Mouse (Mus musculus) CH12F3 (cell line): ENCODE measurements around the gene Zdhhc13.

ENCODE experiments used
- in situ Hi-C: fragments of 300-500 bp; cut with MboI; formaldehyde crosslinking; loops from 2 replicates; pipeline ENCODE4 v1.14.3; 2020; ENCODE audit warnings: low sequenced_read_pairs

Zdhhc13 gene

DNA sequence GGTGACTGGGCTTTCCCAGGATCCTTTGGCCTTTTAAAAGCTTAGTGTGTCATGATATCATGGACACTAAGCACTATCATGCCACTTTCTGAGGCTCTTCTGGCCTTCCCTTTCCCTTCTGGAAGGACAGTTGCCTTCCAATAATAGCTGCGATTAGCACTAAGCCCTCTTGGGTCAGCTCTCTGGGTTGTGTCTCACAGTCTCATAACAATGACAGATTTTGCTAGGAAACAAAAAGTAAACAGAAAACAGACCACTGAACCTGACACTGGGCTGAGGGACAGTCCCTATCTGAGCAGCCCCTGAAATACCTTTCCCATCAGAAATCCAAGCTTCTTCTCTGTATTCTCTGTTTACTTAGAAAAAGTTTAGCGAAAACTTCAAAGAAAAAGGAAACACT, 51.7 kb downstream of the Zdhhc13 start:
- in situ Hi-C loops: no loop called here

DNA sequence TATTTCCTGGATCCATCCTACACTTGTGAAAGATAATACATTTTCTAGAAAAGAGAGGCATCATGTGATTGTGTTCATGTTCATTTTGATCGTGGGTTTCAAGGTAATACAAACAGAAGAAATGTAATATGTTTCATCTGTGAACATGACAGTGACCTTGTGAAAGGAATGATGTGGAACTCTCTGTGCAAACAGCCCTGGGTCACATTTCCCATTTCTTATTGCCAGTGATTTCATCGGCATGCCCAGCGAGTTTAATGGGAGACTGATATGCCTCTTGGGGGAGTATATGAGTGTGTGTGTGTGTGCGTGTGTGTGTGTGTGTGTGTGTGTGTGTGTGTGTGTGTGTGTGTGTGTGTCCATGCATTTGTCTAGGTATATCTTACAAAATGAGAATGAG, 52.7 kb downstream of the Zdhhc13 start:
- in situ Hi-C loops: no loop called here

DNA sequence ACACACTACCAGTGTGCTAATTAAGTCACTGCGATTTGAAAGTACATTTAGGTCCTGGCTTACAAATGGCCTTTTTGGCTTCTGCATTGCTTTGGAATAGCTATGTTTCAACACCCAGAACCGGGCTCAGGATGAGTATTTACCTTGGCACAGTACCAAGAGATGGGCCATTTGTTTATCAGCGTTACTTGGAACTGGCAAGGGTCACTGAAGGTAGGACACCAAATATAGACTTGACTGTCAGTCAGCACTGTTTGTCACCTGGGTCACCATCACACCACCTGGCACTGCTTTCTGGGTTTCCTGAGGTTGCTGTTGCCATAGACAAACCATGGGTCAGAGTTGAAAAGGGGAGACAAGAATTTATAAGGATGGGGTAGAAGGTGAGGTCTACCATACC, 53.5 kb downstream of the Zdhhc13 start:
- in situ Hi-C loops: no loop called here

DNA sequence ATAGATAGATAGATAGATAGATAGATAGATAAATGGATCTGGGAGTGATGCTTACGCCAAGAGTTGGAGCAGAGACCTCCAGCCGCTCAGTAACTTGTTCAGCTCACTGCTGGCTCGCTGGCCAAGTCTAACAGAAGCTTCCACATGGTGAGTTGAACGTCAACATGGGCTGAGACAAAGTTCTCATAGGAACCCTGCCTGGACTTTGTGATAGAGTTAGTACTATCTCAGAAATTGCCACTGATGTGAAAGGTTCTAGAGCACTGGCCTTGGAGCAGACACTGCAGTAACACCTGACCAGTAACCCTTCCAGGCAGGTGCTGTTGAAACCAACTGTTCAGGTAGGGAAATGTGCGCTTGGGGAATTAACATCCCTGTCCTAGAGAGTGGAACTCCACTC, 54.7 kb downstream of the Zdhhc13 start:
- in situ Hi-C loops: no loop called here

DNA sequence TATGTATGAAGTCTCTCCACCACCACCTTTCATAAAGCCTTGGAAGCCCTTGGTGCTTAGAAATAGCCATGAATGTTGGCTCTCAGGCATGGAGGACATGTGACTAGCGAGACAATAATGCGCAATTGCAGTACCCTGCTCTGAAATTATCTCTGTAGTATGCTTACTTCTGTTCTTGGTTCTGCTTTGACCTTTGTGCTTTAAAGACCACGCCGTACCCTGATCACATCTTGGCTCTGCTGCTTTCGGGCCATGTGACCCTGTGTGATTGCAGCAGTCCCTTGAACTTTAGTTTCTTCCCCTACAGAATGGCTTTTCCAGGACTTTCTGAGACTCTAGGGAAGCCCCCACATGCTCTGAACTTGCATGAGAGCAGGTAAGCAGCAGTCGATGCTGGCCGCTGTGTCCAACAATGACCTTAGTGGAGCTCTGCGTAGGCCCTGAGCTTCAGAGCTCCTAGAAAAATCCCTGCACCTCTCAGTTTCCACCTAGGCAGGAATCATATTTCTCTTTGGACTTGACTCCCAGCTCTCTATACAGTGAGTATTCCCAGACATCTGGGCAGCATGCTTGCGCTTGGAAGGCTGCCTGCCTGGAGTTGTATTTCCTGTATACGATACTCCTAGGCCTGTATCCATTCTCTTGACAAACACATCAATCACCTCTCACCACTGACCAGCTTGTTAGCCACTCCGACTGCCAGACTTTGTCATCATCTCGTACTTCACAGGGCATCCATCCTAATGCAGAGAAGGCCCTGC, 56.6 kb downstream of the Zdhhc13 start:
- in situ Hi-C loops: no loop called here

DNA sequence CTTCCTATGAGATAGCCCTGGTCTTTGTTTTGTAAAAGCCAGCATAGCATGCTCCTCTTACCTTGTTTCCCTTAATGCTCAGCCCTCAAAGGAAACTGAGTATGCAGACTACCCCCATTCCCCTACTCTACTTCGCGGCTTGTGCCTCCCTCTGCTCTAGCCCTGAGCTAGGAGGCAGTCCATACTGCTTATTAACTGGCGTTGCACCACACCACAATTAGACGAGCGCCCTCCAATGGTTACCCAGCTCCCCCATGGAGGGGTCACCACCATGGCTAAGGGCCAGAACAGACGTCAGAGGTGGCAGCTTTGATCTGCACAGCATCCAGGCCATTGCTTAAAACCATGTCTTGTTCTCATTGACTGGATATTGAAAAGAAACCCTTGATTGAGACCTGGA, 58.0 kb downstream of the Zdhhc13 start:
- in situ Hi-C loops: no loop called here

DNA sequence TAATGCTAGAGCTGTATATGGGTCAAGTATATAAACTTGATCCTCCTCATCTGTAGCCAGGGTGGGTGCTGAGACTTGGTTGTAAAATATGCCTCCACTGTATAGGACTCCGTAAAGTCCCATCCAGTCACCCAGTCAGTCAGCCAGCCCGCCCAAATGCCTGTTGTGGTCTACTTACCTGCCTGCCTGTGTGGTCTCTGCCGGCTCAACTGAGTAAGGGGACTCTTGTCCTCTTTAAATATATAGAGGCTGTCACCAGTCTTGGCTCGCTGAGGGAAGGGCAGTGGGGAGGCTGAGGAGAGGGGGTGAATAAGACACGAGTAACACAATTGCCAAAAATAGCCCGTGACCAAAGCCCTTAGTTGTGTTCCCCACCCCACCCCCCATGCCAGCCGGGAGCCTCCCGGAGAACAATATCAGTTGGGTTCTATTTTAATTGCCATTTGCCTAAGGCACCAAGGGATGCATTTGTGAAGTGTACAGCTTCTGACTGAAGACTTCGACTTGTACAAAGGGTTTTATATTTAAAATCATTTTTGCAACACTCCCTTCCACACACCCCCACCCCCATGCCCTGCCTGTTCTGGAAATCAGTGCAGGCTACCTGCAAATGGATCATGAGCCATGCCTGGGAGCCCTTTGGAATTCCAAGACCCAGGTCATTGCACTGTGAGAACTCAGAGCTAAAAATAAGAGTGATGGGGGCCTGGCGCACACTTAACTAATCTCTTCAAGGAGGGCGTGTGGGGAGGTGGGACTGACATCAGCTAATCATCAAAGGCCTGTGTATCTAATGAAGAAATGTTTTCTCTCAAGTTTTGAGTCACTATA, 59.2 kb downstream of the Zdhhc13 start, which contains the start of gene Csrp3:
Csrp3 (minus strand) TSS at position 214 of the 831 bp plus-strand sequence.
- in situ Hi-C loops: no loop called here

DNA sequence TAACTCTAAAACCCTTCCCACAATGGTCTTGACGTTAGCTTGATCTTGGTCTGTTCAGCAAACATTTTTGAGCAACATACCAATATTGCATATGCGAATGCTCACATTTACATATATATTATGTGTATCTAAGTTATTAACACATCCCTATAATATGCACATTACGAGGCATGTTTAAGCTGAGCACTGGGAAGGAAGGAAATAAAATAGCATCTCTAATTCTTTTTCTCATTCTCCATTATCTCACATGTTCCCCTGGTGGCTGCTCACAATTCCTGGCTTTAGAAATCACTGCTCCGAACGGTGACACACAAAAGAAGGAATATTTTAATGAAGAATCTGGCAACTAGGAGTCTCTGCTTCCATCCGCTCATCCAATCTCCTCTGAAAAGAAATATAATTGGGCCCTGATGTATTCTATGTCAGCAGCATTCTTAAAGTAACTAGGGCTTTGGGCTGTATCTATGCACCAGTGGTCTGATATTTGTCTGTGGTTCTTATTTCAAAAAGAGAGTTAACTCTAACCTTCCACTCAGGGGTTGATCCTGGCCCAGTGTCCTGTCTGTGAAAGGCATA, 62.8 kb downstream of the Zdhhc13 start:
- in situ Hi-C loops: no loop called here

DNA sequence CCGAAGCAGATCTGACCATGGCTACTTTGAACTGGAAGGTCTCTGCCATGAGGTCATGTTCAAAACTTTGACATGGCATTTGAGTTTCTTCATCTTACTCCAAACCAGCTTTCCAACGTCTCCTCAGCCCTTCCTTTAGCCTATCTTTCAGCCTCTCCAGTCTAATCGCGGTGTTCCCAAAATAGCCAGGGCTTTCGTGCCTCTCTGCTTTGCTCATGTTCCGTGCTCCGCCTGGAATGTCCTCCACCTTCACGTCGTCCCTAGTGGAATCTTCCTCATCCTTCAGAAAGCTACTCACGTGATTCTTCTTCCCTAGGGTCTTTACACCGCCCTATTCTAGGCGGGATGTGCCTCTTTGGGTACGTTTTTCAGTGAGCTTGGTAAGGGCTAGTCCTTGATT, 64.7 kb downstream of the Zdhhc13 start:
- in situ Hi-C loops: no loop called here

DNA sequence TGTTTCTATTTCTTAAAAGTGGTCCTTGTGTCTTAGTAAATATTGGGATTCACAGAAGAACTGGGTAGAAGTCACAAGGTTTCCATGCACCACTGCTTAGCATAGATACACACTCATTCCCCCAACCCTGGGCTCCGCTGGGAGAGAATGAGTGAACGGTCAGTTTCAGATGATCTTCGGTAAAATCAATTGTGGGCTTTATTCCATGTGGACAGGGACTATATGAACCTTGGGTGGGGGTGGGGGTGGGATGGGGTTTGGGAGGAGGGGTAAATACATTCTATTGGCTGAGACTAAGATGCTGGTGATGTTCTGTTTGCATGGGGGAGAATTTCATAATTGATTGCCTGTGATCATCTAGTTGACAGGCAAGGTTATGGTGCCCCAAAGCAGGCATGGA, 66.7 kb downstream of the Zdhhc13 start:
- in situ Hi-C loops: no loop called here

DNA sequence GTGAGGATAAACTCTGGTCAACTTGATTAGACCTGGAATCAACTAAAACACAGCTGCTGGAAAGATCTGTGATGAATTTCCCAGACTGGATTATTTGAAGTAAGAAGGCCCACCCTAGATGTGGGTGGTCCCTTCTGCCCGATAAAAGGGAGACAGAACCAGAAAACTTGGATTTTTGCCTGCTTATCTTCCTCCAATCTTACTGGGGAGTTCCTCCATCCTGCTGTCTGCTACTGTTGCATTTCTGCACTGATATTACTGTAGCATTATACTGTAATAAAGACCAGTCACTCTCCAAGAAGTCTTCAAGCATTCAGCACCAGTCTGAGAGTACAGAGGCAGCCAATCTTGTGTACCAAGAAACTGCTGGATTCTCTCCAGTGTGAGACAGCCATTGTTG, 69.5 kb downstream of the Zdhhc13 start:
- in situ Hi-C loops: no loop called here

DNA sequence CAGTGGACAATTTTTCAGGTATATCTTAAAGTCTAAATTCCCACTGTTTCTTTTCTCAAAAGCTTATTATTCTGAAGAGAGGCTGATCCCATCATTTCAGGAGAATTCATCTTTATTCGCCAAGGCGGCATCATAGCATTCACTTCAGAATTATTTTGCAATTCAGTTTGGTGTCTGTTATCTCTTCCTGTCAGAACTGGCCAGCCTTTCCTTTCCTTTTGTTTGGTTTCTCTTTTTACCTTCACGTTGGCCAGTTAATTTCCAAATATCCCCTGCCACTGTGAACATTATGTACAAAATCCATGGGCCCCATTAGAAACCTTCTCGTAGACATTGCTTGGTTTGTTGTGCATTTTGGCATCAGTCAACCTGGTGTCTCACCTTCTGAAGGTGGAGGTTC, 70.6 kb downstream of the Zdhhc13 start:
- in situ Hi-C loops: no loop called here

DNA sequence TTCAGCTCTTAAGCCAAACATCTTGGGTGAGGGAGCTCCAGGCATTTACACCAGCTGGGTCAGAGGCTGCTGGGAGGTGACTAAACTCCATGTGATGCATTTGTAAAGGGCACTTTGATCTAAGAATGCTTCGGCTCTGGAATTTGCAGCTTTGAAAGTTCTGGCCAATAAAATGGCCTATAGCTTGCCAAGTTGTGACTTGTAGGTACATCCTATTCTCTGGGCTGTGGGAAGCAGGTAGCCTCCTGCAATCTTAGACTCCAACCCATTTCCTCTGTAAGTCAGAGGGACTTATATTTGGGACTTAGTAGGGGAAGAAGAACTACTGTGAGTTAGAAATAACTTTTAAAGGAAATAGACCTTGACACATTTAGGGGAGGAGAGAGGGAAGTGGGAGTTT, 72.1 kb downstream of the Zdhhc13 start:
- in situ Hi-C loops: no loop called here

DNA sequence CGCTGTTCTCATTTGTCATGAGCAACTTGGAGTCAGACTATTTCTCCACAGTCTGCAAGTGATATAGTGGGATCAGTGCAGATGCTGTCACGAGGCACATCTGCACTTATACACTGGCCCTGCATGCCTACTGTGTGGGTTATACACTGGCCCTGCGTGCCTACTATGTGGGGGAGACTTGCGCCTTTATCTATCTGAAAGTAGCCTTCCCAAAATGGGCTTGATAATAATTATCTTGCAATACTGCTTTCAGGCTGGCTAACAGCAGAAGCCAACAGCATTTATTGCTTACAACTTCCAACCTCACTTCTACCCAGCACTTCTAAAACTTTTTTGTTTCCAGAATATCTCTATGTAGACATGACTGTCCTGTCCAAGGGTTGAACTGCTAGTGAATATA, 73.0 kb downstream of the Zdhhc13 start:
- in situ Hi-C loops: no loop called here

DNA sequence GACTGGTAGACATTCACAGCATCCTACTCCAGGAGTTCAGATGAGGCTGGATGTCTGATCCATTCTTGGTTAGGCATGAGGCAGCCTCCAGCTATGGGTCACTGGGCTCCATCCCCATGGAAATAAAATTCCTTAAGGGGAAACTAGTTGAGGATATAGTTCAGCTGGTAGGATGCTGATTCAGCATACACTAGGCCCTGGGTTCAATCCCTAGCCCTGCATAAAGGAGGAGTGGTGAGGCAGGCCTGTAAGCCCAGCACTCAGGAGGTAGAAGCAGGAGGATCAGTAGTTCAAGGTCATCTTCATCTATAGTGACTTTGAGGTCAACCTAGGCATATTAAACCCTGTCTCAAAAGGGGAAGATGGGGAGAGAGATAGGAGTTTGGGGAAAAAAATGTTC, 75.4 kb downstream of the Zdhhc13 start:
- in situ Hi-C loops: no loop called here

DNA sequence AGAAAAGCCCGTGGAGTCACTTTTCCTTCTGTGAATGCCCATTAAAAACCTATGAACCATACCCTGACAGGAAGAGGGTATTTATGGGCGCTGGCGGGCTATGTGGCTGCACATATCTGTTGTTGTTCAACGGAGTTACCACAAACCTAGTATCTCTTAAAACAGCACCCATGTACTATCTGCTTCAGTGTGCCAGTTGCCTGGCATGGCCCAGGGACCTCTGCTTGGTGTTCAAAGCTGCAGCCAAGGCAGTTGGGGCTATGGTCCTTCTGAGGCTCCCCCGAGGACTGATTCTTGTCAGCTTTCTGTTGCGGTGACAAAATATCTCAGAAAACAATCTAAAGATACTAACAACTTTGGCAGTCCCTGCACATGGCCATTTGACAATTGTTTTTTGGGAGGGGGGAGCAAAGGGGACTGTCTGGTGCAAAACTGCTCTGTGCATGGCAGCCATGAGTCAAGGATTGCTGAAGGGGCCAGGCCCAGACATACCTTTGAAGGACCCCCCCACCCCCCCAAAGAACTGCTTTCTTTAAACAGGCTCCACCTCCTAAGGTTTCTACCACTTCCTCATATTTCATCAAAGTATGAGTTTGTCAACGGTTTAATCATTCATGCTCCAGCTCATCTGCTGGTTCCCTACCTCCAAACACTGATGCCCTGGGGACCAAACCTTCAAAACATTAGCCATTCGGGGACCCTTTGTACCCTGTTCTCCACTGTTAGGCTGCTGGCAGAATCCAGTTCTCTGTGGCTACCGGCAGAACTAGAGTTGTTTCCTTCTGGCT, 76.1 kb downstream of the Zdhhc13 start:
- in situ Hi-C loops: no loop called here

DNA sequence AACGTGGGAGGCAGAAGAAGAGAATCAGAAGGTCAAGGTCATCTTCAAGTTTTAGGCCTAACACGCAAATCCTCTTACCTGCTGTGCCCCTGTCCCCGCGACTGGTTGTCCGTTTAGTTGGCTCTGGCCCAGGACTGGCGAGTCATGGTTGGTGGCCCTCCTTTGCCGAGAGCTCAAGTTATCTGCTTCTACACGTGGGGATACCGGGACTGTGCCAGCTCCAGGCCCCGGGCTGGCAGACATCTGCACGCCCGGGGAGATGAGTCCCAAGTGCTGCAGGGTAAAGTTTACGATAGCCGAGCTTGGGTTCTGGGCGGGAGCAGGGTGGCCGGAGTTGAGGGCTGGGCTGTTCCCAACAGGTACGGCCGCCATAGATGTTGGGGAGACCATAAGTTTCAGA, 78.8 kb downstream of the Zdhhc13 start:
- in situ Hi-C loops: no loop called here

DNA sequence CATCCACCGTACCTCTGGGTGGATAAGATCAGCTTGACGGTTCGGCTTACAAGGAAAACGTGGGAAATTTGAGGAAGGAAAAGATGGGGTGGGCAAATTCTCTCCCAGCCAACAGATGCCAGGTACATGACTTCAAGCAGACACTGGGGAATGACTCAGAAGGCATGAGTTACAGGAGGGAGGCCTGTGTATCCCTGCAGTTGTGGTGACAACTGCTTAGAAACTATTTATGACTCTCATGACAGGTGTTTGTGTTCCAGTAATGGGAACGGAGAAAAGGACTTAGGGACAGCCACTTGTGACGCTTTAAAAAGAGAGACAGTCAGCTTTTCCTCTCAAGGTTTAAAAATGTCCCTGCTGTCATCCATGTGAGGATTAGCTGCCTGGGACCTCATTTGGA, 81.3 kb downstream of the Zdhhc13 start:
- in situ Hi-C loops: no loop called here

DNA sequence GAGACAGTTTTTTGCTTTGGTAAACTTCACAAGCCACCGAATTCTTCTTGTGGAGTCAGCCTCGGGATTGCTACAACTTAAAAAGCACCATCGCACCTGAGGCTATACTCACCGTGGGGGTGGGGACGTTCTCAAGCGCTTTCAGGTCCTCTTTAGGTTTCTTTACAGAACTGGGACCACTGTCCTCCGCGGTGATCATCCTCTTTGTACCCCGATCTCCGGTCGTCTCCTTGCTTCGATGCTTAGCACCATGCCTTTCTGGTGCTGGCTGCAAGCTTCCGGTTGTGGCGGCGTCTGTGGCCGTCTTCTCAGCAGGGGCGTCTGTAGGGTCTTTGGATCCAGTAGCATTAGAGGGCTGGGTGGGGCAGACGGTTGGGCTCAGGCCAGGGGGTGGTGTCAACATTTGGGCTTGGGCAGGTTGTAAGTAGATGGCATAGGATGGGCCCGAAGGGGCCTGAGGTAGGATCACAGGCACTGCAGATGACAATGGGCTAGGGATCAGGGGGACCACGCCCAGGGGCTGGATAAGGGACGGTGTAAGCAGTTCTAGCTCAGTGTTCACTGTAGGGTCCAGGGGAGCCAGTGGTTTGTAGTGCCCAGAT, 81.9 kb downstream of the Zdhhc13 start:
- in situ Hi-C loops: no loop called here

DNA sequence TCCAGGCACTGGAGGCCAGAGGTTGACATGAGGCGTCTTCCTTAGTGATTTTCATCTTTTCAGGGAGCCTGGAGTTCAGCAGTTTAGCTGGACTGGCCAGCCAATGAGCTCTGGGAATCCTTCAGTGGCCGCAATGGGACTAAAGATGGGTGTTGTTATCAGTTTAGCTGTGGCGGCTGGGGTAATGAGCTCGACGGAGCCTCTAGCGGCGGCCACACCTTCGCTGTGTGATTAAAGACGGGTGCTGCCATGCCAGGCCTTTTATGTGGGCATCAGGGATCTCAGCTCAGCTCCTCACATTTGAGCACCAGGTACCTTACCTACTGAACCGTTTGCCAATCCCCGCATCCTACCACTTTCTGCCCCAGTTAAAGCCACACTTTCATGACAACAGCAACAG, 82.5 kb downstream of the Zdhhc13 start:
- in situ Hi-C loops: no loop called here

DNA sequence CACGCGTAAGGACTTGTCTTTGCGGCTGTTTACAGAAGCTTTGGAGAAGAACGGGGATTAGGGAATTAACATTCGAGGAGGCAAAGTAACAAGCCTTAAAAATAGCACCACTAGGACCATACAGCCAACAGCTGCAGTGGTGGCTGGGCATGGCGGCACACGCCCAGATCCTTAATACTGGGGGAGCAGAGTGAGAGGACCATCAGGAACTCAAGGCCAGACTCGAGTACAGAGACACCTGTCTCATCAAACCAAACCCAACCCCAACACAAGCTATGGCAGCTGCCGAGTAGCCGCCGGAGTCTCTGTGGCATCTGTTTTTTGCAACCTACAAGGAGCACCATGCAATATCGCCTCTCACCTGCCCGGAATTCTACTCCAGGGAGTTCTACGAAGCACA, 86.3 kb downstream of the Zdhhc13 start:
- in situ Hi-C loops: loop anchor here (25.0 kb wide), 1 partner anchor 237 kb away; no protein-coding TSS in a partner anchor
